Mouse (Mus musculus) megakaryocyte, embryonic 14.5 days (primary cell): ENCODE results near the gene Lyve1.

ENCODE experiments used
- FLI1 ChIP-seq: IDR thresholded peaks from 2 replicates; pipeline ENCODE4 v1.6.1; 2012; ENCODE audit warnings: low read length, inconsistent platforms, mixed read lengths
- GATA1 ChIP-seq: IDR thresholded peaks from 3 replicates; pipeline ENCODE4 v1.6.1; 2012; ENCODE audit warnings: mixed read lengths, low read length, inconsistent platforms, borderline replicate concordance

- TF ChIP-seq FLI1 (no peak), GATA1 (no peak)
Measured at GRCm38 (mm10) chr7:110855604-110856003, 7.4 kb downstream of the Lyve1 start.
